Mouse (Mus musculus) intestine, postnatal 0 days (tissue): Measurements from ENCODE around the gene Polk. TPM values are rescaled to one million over a fixed set of nuclear protein-coding genes. Genes with fewer than 3 reads are reported as not detected.

ENCODE experiments used
- ATAC-seq: fragments of 200-750 bp; cut with Nextera tagmentation; 2 replicates; pipeline ENCODE4 v1.8.0; 2017; ENCODE audit warnings: mild to moderate bottlenecking, moderate TSS enrichment, moderate library complexity
- H3K27ac ChIP-seq: fragments of 300-500 bp; sonication (generic); 2 replicates; pipeline ENCODE4 v1.5.1; 2014; ENCODE audit warnings: mild to moderate bottlenecking, low read depth, low read length, moderate library complexity
- H3K27me3 ChIP-seq: fragments of 300-500 bp; sonication (generic); replicated peaks from 2 replicates; pipeline ENCODE4 v1.6.1; 2014; ENCODE audit warnings: low read length, mixed read lengths; ENCODE audit not compliant: control insufficient read depth, insufficient read depth
- H3K36me3 ChIP-seq: fragments of 300-500 bp; sonication (generic); 2 replicates; pipeline ENCODE4 v1.6.1; 2014; ENCODE audit warnings: mild to moderate bottlenecking, moderate library complexity; ENCODE audit not compliant: control insufficient read depth, insufficient read depth
- H3K4me1 ChIP-seq: fragments of 300-500 bp; sonication (generic); replicated peaks from 2 replicates; pipeline ENCODE4 v1.6.1; 2014; ENCODE audit warnings: antibody characterized with exemption, low read length, mixed read lengths; ENCODE audit not compliant: control insufficient read depth, insufficient read depth
- H3K4me2 ChIP-seq: fragments of 300-500 bp; sonication (generic); replicated peaks from 2 replicates; pipeline ENCODE4 v1.6.1; 2014; ENCODE audit warnings: low read depth, mild to moderate bottlenecking, moderate library complexity
- H3K4me3 ChIP-seq: fragments of 300-500 bp; sonication (generic); 2 replicates; pipeline ENCODE4 v1.5.1; 2014; ENCODE audit warnings: low read depth, low read length
- H3K9ac ChIP-seq: fragments of 300-500 bp; sonication (generic); 2 replicates; pipeline ENCODE4 v1.6.1; 2014; ENCODE audit warnings: mild to moderate bottlenecking, low read depth, low read length
- H3K9me3 ChIP-seq: fragments of 300-500 bp; sonication (generic); 2 replicates; pipeline ENCODE4 v1.6.1; 2016; ENCODE audit warnings: mixed run types; ENCODE audit not compliant: control insufficient read depth
- CTCF ChIP-seq: sonication (generic); IDR thresholded peaks from 2 replicates; pipeline ENCODE4 v1.5.1; 2016; ENCODE audit warnings: low read depth, mild to moderate bottlenecking, control low read depth, antibody characterized with exemption, moderate library complexity
- WGBS: fragments of 180-500 bp; shearing (Covaris S2); extraction: QIAGEN DNeasy Blood & Tissue Kit; methylation state at CpG from one replicate; pipeline ENCODE4 v1.1.7; 2014; 5-methylcytosine and 5-hydroxymethylcytosine counted together
- polyA plus RNA-seq: library from polyadenylated mRNA; unstranded; fragments of >200 nt; fragmentation: Nextera tagmentation; extraction: Ambion mirVana; gene quantifications from 2 replicates; pipeline ENCODE4 v1.2.1, GENCODE M21; 2015

The Polk gene
- polyA plus RNA-seq, 1 experiment from 2014 or later, result 2.1 TPM

DNA sequence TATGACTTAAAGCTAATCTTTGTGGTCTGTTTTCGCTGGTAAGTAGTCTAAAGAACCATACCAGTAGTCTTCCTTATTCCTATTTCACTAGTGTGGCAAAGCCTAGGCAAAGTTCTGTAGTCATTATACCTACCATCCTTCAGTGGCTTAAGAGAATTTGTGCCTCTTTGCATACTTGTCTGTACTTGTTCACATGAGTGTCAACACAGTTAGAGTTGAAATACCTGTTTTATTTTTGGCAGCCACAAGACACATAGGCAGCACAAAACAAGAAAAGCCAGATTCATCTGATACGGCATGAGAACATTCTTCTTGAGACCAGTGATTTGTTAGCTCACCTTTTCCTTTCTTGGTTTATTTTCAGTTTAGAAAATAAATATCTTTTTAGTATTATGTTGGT, 31.8 kb upstream of the Polk start:
- Histone ChIP-seq H3K27ac (no peak overlapping the region), H3K27me3 (no peaks in the 10 kb centered on the region), H3K9ac (no peak overlapping the region), H3K4me2 (no peak overlapping the region), H3K9me3 (no peaks in the 10 kb centered on the region), H3K4me3 (no peak overlapping the region), H3K4me1 (0 out of 2 replicates have a peak, but pooled peaks cover under 1% of the 10 kb centered on the region), H3K36me3 (peaks cover 9% of the 10 kb centered on the region)
- TF ChIP-seq CTCF, result no peak
- 79% methylated on average over 2 of the region's 2 CpGs for WGBS
- ATAC-seq, result no peak

DNA sequence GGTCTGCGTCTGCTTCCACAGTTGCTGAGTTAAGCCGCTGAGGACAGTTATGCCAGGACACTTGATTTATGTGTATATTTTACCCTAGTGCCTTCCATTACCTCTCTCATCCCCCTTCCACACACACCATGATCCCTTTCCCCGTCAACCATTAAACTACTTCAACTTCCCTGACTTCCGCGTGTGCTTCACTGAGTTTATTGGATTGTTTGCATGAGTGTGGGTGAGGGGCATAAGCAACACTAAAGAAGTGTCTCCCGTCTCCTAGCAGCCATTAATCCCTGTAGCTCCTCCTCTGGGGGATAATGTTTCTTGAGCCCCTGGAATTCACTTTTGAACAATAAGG, 28.6 kb upstream of the Polk start:
- peak overlapping the region; percentile 37 for H3K4me2 ChIP-seq
- no peak for TF ChIP-seq CTCF

DNA sequence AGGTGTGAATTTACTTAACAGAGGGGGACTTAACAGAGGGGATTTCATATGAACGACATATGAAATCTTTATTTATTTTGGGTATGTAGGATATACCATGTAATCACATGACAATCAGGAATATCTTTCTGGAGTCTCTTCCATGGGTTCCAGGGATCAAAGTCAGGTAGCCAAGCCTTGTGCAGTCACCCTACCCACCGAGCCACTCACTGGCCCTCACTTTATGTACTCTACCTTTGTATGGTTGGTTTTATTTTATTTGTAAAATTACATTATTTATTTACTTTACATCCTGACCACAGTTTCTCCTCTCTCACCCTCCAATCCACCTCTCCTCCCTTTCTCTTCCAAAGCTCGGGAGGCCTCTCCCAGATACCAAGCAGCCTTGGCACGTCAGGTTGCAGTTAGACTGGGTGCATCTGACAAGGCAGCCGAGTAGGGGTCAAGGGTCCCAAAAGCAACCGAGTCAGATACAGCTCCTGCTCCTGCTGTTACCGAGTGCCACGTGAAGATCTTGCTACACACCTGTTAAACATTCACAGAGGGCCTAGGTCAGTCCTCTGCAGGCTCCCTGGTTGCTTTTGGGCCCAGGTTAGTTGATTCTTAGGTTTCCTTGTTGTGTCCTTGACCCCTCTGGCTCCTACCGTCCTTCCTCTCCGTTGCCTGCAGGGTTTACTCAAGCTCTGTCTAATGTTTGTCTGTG, 28.1 kb upstream of the Polk start:
- Histone ChIP-seq H3K27me3 (no peaks in the 10 kb centered on the region), H3K9me3 (no peaks in the 10 kb centered on the region), H3K4me2 (peak overlapping the region; percentile 37), H3K4me3 (no peak overlapping the region), H3K27ac (peak overlapping the region; percentile 75), H3K4me1 (peaks cover 6% of the 10 kb centered on the region; the same call in 1 of the 2 replicates), H3K9ac (no peak overlapping the region), H3K36me3 (peaks cover 9% of the 10 kb centered on the region)
- peak; percentile 100 for ATAC-seq
- 23% methylated on average over 10 of the region's 10 CpGs for WGBS
- TF ChIP-seq CTCF, result no peak

More for the DNA sequence above, 28.6 kb upstream of the Polk start:
- Histone ChIP-seq H3K36me3 (peaks cover 9% of the 10 kb centered on the region), H3K4me3 (no peak overlapping the region), H3K9me3 (no peaks in the 10 kb centered on the region), H3K9ac (no peak overlapping the region), H3K27me3 (no peaks in the 10 kb centered on the region), H3K4me1 (peaks cover 6% of the 10 kb centered on the region; the same call in 1 of the 2 replicates), H3K27ac (peak overlapping the region; percentile 75)
- WGBS, result 24% methylated on average over 6 of the region's 6 CpGs
- ATAC-seq, result peak; percentile 43

DNA sequence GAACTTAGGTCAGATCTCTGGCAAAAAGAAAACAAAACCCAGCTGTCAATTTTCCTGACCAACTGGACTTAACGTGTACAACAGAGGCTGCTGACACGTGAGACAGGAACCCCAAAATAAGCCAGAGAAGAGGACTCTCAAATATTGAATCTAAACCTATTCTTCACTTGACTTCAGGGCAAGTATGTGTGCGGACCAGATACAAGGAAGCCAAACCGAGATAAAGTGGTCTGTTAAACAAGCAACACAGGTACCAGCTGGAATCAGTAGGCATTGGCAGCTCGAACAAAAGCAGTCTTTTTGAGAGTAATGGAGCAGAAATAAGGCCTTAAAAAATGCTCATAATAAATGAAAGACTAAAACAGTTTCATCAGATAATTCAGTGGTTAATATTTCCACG, 25.6 kb upstream of the Polk start:
- peaks cover 6% of the 10 kb centered on the region; the same call in 1 of the 2 replicates for H3K4me1 ChIP-seq
- ATAC-seq, result no peak
- WGBS, result 57% methylated on average over 6 of the region's 6 CpGs

DNA sequence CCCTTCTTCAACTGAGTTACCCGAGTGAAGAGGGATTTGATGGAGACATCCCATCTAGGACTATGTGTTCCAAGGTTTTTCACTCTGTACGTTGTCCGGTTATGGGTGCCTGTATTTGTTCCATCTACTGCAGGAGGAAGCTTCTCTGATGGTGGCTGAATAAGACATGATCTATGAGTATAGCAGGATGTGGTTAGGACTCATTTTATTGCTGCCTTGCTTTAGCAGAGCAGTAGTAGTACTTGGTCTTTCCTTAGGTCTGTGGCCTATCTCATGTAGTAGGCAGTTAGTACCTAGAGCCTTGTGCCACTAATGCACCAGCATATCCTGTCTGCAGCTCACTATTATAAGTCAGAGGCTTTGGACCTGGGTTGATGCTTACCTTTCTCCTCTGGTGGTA, 12.7 kb upstream of the Polk start:
- TF ChIP-seq CTCF, result no peak
- no peak for ATAC-seq
- 91% methylated on average over 3 of the region's 3 CpGs for WGBS

More for the DNA sequence above, 25.6 kb upstream of the Polk start:
- Histone ChIP-seq H3K9me3 (no peaks in the 10 kb centered on the region), H3K27me3 (no peaks in the 10 kb centered on the region), H3K4me2 (no peak overlapping the region), H3K4me3 (no peak overlapping the region), H3K9ac (no peak overlapping the region), H3K27ac (peak overlapping the region; percentile 7; the same call in 1 of the 2 replicates), H3K36me3 (peaks cover 6% of the 10 kb centered on the region)
- TF ChIP-seq CTCF, result no peak

DNA sequence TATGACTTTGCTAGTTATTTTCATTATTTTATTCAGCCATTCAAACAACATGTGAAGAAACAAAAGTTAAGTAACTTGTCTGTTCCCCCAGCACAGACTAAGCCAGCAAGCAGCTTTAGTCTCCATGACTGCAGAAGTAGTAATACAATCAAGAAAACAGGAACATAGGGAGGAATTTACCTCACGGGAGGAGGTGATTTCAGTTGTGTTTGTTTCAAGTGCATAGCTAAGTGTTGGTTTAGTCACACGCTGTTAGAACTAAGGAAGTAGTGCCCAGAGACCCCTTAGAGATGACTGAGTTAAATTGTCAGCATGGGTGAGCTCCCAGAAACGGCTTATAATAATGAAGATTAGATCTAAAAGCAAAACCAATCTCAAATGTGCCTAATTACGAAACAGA, 5.6 kb upstream of the Polk start:
- H3K4me1 ChIP-seq, result peaks cover 4% of the 10 kb centered on the region; the same call in 1 of the 2 replicates
- no peaks in the 10 kb centered on the region for H3K9me3 ChIP-seq
- no peak for ATAC-seq
- no peak overlapping the region for H3K9ac ChIP-seq
- H3K4me2 ChIP-seq, result no peak overlapping the region
- no peak overlapping the region for H3K4me3 ChIP-seq
- H3K27ac ChIP-seq, result no peak overlapping the region
- TF ChIP-seq CTCF, result no peak
- WGBS, result 61% methylated on average over 4 of the region's 4 CpGs
- no peaks in the 10 kb centered on the region for H3K27me3 ChIP-seq
- no peaks in the 10 kb centered on the region for H3K36me3 ChIP-seq

More for the DNA sequence above, 12.7 kb upstream of the Polk start:
- no peak overlapping the region for H3K9ac ChIP-seq
- H3K27ac ChIP-seq, result no peak overlapping the region
- no peaks in the 10 kb centered on the region for H3K9me3 ChIP-seq
- peaks cover 4% of the 10 kb centered on the region; the same call in 1 of the 2 replicates for H3K36me3 ChIP-seq
- no peaks in the 10 kb centered on the region; the same call in 1 of the 2 replicates for H3K4me1 ChIP-seq
- no peaks in the 10 kb centered on the region for H3K27me3 ChIP-seq
- no peak overlapping the region for H3K4me2 ChIP-seq
- H3K4me3 ChIP-seq, result no peak overlapping the region
